Mouse (Mus musculus) spleen, adult 2 months (tissue): ENCODE results near the gene Ube2s.

Source experiments
- CTCF ChIP-seq: fragments of 200-500 bp; IDR thresholded peaks from 2 replicates; pipeline ENCODE4 v1.5.1; 2011; ENCODE audit warnings: mild to moderate bottlenecking, inconsistent platforms; ENCODE audit not compliant: insufficient read depth, insufficient read length, insufficient replicate concordance; ENCODE audit errors: extremely low read depth
- POLR2A ChIP-seq: fragments of 200-500 bp; IDR thresholded peaks from 2 replicates; pipeline ENCODE4 v1.6.1; 2011; ENCODE audit warnings: low read depth, low read length, inconsistent platforms

DNA sequence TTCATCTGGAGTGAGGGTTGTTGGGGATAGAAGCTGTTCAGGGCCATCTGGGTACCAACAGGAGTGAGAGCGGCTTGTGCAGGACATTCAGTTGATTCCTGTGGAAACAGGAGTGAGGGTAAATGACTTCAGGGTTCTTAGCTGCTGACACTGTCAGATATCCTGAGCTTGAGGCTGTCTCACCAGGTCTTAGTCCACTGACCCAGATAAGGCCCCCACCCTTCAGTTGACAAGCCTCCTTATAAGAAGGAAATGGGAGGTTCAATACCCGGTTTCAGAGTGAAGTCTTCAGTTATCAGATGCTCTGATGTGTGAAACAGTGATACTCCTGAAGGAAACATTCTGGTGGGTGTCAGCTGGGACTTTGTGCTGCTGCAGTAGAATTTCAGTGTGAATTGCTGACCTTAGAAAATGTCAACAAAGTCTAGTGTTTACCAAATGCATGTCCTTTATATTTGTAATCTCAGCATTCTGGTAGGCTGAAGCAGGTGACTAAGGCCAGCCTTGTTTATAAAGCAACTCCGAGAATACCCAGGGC is 17.7 kb downstream of the Ube2s start:
- TF ChIP-seq CTCF (no peak), POLR2A (no peak)
